Mouse (Mus musculus): ENCODE measurements at regions not wholly inside any gene's neighbourhood (a gene's known extent, or its start where the extent isn't known, plus 50 kb on each side); places are given as distances from the start of the nearest gene placed in this dataset.

DNA sequence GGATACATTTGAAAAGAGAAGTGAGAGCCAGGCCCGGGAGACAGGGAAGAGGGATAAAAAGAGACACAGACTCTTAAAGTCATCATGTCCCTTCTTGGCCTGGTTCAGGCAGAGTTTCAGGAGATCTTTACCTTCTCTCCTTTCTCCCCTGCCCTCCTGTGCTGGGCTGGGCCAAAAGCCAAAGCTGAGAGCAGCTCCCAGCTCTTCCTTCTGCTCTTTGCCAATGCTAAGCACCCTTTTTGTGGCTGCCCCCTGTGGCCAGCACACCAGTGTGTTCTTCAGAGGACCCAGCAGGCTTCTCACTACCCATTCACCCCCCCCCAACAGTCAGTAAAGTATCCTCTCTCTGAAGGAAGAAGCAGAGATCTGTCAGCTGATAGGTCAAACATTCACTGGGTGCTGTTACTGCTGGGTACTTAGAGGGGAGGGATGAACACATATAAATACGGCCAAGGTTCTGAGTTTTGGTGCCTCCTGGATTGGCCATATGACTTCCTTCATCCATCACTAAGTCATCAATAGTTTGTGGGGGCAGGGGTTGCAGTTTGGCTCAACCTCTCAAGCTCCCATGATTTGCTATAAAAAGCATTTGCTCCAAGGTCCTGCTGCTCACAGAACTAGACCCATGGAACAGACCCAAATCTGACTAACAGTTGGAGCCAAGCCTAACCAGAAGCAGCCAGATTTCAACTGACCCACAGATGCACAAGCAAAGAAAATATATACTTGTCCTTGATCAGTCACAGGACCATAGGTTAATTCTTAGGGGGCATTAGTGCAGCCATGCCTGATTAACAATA, 87.7 kb upstream of the Spdye4c start:
- no peak for DNase-seq

DNA sequence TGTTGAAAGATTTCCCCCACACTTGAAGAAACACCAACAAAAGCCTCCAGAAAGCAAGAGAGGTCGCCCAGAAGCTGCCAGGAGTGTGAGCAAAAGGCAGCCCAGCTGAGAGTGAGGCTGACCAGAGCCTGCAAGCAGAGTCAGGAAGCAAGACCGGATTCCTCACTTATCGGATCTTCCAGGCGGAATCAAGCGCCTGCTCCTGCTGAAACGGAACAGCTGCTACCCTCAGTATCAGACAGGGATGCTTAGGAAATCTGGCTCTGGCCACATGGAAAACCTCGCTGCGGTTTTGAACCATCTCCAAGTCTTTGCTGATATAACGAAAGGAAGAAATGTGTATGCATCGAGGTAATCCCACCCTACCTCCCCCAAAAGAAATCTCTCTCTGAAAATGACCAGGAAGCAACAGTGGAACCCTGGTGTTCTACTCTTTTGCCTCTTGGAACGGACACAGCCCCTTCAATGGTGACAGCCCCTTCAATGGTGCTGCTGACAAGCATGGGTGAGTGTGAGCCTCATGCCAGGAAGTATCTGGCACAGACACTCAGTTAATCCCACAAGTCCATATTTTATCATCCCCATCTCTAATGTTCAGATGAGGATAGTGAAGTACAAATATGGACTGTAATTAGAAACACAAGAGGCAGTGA, 83.3 kb upstream of the Spdye4c start:
- DNase-seq, result peak; percentile 38

DNA sequence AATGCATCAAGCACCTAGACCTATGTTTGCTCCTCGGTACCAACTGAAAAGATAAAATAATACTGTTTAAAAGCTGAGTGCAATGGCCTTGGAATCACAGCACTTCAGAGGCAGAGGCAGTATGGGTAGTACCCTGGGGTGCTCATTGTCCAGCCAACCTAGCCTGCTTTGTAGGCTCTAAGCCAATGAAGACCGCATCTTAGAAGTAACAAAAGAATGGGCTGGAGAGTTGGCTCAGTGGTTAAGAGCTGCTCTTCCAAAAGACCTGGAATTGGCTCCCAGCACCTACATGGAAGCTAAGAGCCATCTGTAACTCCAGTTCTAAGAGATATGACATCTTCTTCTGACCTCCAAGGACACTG, 82.8 kb upstream of the Spdye4c start:
- DNase-seq, result no peak

DNA sequence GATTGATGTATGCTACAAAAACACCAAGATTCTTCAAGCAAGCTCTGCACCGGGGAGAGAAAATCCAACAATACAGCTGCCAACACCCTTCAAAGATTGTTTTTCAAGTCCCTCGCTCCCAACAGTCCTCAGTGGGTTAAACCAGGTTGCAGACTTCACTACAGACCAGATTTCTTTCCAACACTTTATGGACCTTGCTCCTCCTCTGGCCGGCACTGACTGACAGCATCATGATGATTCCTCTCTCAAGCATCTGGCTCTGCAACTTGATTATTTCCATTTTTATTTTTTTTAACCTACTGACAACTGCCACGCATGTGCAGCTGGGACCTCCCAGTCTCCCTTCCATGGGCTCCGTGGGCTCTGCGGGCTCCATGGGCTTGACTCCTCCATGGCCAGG, 79.7 kb upstream of the Spdye4c start:
- DNase-seq, result no peak

DNA sequence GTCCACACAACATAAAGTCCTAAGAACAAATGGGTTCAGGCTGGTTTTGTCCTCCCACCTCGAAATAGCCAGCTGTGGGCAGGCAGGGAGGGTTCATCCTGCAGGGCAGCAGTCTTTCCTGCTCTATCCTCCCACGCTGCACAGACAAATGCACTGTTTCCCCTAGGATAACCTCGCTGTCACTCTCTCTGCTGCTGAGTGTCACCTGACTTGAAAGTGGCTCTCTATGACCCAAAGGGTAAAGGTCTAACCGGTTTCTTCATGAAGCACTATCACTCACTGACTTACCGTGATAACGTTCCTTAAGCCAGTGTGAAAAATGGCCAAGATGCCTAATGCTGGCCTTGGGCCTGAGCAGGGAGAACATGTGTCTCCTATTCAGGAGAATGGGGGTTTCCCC, 78.2 kb upstream of the Spdye4c start:
- no peak for DNase-seq

DNA sequence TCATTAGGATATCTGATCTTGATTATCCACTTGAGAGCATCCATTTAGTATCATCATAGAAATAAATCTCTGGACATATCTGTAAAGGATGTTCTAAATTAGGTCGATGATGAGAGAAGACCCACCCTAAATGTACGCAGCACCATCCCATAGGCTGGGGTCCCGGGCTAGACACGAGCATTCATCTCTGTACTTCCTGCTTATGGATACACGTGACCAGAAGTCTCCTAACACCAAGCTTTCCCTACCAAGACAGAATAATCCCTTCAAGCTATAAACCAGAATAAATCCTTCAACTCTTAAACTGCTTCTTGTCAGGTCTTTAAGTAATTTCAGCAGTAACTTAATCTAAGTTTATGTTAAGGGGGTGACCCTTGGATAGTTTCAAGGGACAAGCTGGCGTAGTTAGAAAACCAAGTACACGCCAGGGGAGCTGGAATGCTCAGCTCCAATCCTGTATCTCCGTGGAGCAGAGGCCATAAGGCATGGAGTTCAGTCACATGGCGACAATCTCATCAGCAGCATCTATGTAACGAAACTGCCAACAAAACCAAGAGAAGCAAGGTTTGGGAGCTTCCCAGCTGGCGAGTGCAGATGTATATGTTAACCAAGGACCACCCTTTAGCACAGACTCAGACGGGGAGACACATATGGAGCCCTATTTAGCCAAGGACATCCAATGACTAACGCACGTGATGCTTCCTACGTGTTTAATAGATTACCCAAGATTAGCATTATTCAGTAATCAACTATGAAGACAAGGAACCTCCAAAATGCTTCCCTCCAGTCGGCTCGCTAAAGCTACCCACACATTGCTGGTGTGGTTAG, 76.3 kb upstream of the Spdye4c start:
- no peak for DNase-seq

DNA sequence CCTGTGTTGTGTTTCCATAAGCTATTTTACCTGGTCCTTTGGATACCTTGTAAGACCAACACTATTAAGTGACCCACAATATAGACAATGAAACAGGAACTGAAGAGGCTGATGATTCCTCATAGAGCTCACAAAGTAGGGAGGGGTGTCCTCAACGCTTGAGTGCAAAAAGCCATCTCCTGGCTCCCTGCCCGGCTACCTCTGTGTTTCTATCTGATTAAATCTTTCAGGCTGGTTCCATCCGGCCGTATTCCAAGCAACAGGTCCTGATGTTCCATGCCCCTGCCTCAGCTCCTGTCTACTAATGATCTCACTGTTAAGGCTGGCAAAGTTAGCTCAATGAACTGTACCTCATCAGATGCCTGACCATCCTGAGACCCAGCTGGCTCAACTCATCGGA, 75.3 kb upstream of the Spdye4c start:
- no peak for DNase-seq

DNA sequence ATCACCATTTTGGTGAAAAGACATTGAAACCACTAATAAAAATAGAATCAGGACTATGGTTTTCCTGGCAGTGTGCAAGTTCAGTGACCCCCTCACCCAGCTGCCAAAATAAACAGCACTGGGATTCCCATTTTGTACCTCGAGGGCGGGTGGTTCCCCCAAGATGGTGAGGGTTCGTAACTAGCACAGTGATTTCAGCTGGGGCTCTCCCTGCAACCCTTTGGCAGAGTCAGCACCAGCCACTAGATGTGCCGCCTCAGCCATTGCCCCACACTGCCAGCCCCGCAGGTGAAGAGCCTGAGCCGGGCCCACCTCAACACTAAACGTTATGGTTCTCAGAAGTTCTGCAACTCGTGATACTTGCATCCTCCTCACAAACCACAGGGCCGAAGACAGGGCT, 74.3 kb upstream of the Spdye4c start:
- no peak for DNase-seq

DNA sequence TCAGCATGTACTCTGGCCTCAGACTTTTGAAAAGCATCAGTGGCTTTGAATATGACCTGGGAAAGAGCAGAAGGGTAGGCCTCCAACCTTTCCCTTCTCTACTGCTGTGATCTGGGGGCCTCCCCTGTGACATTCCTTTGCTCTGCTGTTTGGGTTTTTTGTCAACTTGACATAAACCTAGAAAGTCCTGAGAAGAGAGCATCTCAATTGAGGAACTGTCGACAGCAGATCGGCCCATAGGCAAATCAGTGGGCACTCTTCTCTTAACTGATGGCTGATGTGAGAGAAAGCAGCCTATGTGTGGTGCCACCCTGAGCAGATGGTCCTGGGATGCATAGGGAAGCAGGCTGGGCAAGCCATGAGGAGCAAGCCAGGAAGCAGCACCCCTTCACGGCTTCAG, 72.9 kb upstream of the Spdye4c start:
- no peak for DNase-seq

DNA sequence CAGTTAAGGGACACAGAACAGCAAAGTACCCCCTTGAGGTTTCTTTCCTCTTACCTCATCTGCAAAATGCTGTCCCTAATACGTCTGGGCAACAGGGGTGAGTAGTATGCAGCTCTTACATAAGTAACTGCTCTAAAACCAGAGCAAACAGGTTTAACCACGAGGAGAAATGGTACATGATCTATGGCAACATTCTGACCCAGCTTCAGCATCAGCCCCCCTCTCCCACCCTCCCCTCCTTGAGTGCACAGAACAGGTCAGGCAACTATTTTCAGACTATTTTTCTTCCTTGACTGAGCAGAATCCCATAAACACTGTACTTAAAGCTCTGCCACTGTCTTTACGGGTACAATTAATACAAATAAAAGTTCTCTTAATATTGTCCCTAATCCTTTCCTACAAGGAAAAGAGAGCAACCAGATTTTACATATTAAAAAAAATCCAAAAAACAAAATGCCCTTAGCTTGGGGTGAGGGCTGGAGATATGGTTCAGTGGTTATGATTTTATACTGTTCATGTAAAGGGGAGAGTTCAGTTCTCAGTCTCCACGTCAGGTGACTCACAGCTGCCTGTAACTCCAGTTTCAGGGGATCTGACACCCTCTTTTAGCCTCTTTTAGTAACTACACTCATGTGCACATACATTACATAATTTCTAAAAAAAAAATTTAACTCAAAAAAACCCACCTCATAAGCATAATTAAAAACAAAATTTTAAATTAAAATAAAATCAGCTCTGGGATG, 69.1 kb upstream of the Spdye4c start:
- DNase-seq, result no peak

DNA sequence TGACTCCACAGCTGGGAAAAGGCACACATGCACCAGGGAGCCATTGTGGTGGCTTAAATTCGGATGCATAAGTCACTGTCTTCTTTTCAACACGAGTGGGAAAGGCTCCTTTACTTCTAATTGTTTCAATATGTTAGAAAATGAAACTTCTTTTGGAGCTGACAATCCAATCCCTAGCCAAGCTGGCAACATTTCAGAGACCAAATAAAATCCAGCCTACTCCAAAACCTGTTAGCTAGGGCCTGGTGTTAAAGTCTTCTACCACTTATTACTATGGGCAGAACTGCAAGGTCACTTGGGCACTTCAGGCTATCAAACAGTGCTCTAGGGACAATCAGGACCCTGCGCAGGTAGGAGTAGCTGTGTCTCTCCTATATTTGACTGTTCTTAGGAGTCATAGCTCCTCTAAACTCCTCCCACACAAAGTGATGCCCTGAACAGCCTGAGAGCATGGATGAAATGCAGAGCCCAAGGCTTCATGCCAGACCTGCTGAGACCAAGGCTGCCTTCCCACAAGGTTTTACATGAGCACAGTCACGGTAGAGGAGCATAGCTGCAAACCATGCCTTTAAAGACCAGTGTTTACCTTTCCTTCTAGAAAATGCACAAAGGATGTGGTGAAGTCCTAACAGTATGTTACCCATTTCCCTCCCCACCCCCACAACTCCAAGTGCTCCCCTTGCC, 67.4 kb upstream of the Spdye4c start:
- no peak for DNase-seq

DNA sequence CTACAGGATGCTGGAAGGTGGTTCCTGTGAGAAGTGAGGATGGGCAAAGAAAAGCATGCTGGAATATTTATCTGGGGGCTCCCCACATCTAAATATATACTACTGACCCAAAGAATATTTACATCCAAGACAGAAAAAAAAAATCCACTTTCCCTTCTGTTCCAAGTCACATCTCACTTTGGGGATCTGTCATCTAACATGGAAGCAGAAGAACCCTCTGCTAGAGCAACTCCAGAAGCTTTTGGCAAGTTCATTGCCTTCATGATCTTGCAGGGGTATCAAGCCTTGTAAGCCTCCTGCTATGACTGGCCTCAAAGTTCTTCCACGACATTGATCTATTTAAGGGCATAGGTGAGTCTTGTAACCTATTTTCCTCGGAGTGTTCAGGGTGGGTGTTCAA, 64.9 kb upstream of the Spdye4c start:
- no peak for DNase-seq

DNA sequence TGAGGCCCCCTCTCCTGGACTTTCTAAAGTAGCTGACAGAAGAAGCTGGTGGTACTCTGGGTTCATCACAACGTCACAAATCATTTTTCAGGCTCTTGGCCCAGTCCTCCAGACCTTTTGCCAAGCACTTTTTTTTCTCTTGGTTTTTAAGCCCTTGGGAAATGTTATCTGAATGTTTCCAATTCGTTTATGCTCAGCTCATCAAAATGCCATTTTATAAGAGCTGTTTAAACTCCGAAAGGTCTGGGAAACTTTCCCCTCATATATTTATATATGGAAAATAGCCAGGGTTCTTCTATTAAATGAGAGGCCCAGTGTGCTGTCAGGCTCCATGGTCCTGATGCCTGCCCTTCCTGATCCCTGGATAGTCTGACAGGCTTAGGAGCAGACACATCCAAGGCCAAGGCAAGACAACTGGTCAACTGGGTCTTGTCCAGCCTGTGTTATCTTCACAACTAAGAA, 64.1 kb upstream of the Spdye4c start:
- DNase-seq, result no peak

DNA sequence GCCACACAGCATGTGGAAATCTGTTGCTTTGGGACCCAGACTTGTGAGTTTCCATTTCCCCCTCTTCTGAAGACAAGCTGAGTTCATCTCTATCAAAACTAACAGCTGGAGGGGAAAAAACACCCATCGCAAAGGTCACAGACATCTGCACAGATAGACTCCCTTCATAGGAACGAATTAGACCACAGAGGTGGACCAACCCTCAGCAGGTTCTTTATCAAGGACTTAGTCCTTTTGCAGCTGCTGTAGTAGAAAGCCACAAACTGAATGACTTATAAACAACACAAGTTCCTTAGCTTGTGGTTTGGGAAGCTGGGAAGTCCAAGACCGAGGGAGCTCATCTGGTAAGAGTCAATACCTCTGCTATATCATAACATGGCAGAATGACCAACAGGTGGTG, 54.7 kb upstream of the Spdye4c start:
- DNase-seq, result no peak

DNA sequence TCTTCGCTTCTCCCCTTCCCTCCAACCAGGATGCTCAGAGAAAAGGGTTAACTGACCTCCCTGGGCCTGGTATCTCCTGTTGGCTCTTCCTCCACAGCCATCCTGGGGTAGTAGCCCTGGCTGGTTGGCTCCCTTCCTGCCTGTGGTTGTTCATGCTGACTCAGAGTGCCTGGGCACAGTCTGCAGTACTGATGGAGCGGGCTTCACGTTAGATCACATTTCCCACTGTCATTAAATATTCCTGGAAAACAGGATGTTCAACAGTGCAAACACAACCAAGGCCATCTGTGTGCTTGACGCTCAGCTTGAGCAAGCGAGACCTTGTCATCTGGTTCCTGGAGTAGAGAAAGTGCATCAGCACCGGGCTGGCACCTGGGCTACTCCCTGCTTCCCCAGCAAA, 53.6 kb upstream of the Spdye4c start:
- no peak for DNase-seq

DNA sequence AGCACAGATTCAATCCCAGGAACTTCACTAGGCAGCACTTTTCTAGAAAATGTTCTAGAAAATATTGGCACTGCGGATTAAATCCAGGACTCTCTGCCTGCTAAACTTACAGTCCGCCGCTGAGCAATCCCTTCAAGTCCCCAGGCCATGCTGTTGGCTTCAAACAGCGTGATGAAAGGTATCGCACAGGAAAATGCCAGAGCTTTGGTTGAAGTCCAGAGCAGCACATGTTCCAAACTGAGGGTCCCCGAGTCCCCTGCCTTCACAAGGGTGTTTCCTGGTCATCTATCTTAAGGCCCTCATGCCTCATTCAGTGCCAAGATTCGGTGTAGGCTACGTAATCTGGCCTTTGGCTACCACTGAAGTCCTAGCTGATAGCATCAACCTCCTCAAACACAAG, 52.3 kb upstream of the Spdye4c start:
- no peak for DNase-seq
